Mouse (Mus musculus): ENCODE results near the gene Ctbs. TPM values are rescaled to one million over a fixed set of nuclear protein-coding genes. Genes with fewer than 3 reads are reported as not detected.
A peak's percentile ranks its signal among the peaks of the same experiment; 100 is the strongest.

Gene Ctbs
- polyA plus RNA-seq, 1 experiment from 2014 or later: 8.4 TPM

DNA sequence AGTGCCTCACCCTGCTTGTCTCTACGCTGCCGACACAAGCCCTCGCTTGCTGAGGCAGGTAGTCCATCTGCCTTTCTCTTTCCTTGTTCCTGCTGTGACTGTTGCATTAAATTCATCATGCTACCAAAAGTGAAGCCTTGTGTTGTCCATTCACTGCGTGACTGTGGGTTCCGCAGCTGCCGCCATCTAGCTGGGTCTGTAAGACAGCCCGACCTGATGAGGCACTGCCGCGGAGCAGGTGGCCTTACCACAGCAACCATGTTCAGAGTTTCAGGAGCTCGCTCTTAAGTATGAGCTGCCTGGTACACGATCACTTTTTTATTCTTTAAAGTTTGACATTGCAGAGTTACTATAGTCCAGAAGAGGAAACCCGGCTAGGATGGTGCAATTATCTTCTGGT, 9.6 kb upstream of the Ctbs start:
- WGBS: 94% methylated on average over 12 of the region's 12 CpGs
- Histone ChIP-seq H3K4me2 (no peak overlapping the region), H3K9ac (ENCODE audit: low read depth, low read length) (no peak overlapping the region), H3K36me3 (ENCODE audit: control insufficient read depth, insufficient read depth, low read length) (peaks cover 28% of the 10 kb centered on the region), H3K9me3 (ENCODE audit: control insufficient read depth, low read length) (no peaks in the 10 kb centered on the region), H3K27ac (ENCODE audit: low read depth, low read length) (no peak overlapping the region), H3K4me3 (ENCODE audit: low read depth, low read length) (no peak overlapping the region), H3K27me3 (replicated peaks; ENCODE audit: control insufficient read depth, insufficient read depth, low read length) (no peaks in the 10 kb centered on the region), H3K4me1 (replicated peaks; ENCODE audit: control insufficient read depth, insufficient read depth, low read length) (no peaks in the 10 kb centered on the region)
- DNase-seq (ENCODE audit: low spot score) (peak; percentile 3), ATAC-seq (replicated peaks; ENCODE audit: low FRiP score) (no peak)

DNA sequence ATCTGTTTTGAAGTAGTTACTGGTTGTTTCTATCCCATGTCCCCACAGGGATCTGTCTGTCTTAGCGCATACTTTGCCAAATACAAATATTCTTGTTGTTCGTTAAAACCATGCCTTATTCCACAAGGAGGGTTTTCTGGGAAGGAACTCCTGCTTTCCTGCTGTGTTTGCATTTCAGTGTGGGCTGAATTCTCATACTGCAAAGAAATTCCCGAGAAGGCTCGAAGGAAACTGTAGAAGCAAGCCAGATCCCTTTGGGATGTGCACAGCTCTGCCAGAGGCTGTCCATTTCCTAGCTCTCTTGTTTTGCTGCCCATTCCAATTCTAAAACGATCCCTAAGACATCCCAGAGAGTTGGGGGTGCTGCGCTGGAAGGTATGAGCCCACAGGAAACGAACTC, 9.2 kb upstream of the Ctbs start:
- DNase-seq (ENCODE audit: low spot score) (peak; percentile 26), ATAC-seq (replicated peaks; ENCODE audit: low FRiP score) (no peak)
- no peaks in the 10 kb centered on the region for H3K9me3 ChIP-seq (ENCODE audit: control insufficient read depth, low read length)
- peaks cover 28% of the 10 kb centered on the region for H3K36me3 ChIP-seq (ENCODE audit: control insufficient read depth, insufficient read depth, low read length)
- WGBS: 94% methylated on average over 7 of the region's 7 CpGs
- H3K9ac ChIP-seq (ENCODE audit: low read depth, low read length): no peak overlapping the region
- no peaks in the 10 kb centered on the region for H3K27me3 ChIP-seq (replicated peaks; ENCODE audit: control insufficient read depth, insufficient read depth, low read length)
- H3K4me1 ChIP-seq (replicated peaks; ENCODE audit: control insufficient read depth, insufficient read depth, low read length): no peaks in the 10 kb centered on the region
- H3K27ac ChIP-seq (ENCODE audit: low read depth, low read length): no peak overlapping the region
- no peak overlapping the region for H3K4me2 ChIP-seq
- H3K4me3 ChIP-seq (ENCODE audit: low read depth, low read length): no peak overlapping the region

DNA sequence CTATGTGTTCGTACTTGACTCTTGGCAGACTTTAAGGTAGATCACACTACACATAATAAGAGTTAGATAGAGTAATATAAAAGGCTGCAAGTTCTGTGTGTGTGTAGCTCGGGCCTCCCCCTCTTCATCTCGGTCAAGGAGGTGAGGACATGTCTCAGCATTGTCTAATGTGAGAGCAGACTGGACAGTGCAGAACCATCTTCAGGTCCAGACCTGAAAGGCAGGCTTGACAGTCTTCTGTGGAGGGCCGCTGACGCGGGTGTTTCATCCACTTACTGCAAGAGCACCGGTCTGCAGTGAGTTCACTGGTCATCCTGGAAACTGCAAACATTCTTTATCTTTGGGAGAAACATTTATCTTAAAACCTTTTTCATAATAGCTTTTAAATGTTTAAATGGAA, 7.1 kb upstream of the Ctbs start:
- Histone ChIP-seq H3K36me3 (ENCODE audit: control insufficient read depth, insufficient read depth, low read length) (peaks cover 23% of the 10 kb centered on the region), H3K27me3 (replicated peaks; ENCODE audit: control insufficient read depth, insufficient read depth, low read length) (no peaks in the 10 kb centered on the region), H3K27ac (ENCODE audit: low read depth, low read length) (no peak overlapping the region), H3K4me3 (ENCODE audit: low read depth, low read length) (no peak overlapping the region), H3K9ac (ENCODE audit: low read depth, low read length) (no peak overlapping the region), H3K4me2 (no peak overlapping the region), H3K4me1 (replicated peaks; ENCODE audit: control insufficient read depth, insufficient read depth, low read length) (no peaks in the 10 kb centered on the region), H3K9me3 (ENCODE audit: control insufficient read depth, low read length) (no peaks in the 10 kb centered on the region)
- ATAC-seq (replicated peaks; ENCODE audit: low FRiP score) (no peak), DNase-seq (ENCODE audit: low spot score) (no peak)
- WGBS: 89% methylated on average over 7 of the region's 7 CpGs

DNA sequence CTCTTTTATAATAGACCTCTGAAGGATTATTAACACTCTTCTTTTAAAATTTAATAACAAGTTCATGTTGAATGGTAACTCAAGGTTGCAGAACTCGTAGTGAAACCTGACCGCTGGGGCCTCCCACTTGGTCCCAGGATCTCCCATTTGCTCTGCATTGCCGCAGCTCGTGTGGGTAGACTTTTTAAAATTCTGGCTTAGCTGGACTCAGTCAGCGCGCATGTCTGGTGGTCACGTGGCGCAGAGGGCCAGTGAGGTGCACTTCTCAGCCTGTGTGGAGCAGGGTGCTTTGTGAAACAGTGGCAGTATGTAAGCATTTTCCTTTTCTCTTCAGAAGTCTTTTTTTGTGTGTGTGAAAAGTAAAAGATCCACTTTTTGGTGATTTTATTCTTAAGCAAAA, 6.7 kb upstream of the Ctbs start:
- Histone ChIP-seq H3K27me3 (replicated peaks; ENCODE audit: control insufficient read depth, insufficient read depth, low read length) (no peaks in the 10 kb centered on the region), H3K27ac (ENCODE audit: low read depth, low read length) (no peak overlapping the region), H3K4me3 (ENCODE audit: low read depth, low read length) (no peak overlapping the region), H3K4me2 (no peak overlapping the region), H3K4me1 (replicated peaks; ENCODE audit: control insufficient read depth, insufficient read depth, low read length) (no peaks in the 10 kb centered on the region), H3K9ac (ENCODE audit: low read depth, low read length) (no peak overlapping the region), H3K36me3 (ENCODE audit: control insufficient read depth, insufficient read depth, low read length) (peaks cover 21% of the 10 kb centered on the region), H3K9me3 (ENCODE audit: control insufficient read depth, low read length) (no peaks in the 10 kb centered on the region)
- DNase-seq (ENCODE audit: low spot score) (no peak), ATAC-seq (replicated peaks; ENCODE audit: low FRiP score) (no peak)
- 91% methylated on average over 8 of the region's 8 CpGs for WGBS

DNA sequence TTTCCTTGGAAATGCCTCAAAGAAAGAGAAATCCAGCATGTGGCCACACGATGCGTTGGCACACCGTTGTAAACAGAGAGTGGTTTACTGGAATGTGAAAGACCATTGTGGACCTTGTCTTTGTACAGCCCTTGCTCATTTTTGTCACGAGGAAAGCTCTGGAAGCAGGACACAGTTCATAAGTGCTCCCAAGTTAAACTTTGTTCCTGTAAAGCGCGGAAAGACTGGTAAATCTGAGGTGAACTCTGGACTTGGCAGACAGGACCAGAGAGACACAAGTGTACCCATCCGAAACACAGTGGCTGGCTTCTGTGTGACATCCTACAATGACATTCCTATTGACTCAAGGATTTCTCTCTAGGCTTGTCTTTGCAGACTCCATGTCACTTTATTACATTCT, 6.2 kb upstream of the Ctbs start:
- no peaks in the 10 kb centered on the region for H3K9me3 ChIP-seq (ENCODE audit: control insufficient read depth, low read length)
- H3K9ac ChIP-seq (ENCODE audit: low read depth, low read length): no peak overlapping the region
- no peak overlapping the region for H3K4me2 ChIP-seq
- DNase-seq (ENCODE audit: low spot score) (no peak), ATAC-seq (replicated peaks; ENCODE audit: low FRiP score) (no peak)
- 86% methylated on average over 7 of the region's 7 CpGs for WGBS
- no peaks in the 10 kb centered on the region for H3K27me3 ChIP-seq (replicated peaks; ENCODE audit: control insufficient read depth, insufficient read depth, low read length)
- no peaks in the 10 kb centered on the region for H3K4me1 ChIP-seq (replicated peaks; ENCODE audit: control insufficient read depth, insufficient read depth, low read length)
- peaks cover 17% of the 10 kb centered on the region for H3K36me3 ChIP-seq (ENCODE audit: control insufficient read depth, insufficient read depth, low read length)
- no peak overlapping the region for H3K27ac ChIP-seq (ENCODE audit: low read depth, low read length)
- no peak overlapping the region for H3K4me3 ChIP-seq (ENCODE audit: low read depth, low read length)

DNA sequence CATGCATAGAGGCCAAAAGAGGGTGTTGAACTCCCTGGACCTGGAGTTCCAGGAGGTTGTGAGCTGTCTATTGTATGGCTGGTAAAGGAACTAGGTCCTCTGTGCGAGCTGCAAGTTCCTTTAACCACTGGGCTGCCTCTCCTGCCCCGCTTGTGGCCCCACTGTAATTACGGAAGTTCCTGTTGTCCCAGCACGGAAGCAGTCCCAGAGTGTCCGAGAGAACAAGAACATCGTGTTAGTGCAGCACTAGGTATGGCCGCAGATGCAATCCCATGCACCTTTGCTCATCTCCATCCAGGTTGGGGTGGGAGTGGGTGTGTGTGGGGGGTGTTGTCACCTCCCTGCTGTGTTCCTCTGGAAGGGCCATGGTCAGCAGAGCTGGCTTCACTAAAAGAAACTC, 4.7 kb upstream of the Ctbs start:
- H3K9ac ChIP-seq (ENCODE audit: low read depth, low read length): no peak overlapping the region
- H3K4me3 ChIP-seq (ENCODE audit: low read depth, low read length): no peak overlapping the region
- H3K27me3 ChIP-seq (replicated peaks; ENCODE audit: control insufficient read depth, insufficient read depth, low read length): no peaks in the 10 kb centered on the region
- H3K9me3 ChIP-seq (ENCODE audit: control insufficient read depth, low read length): no peaks in the 10 kb centered on the region
- WGBS: 82% methylated on average over 7 of the region's 7 CpGs
- DNase-seq (ENCODE audit: low spot score): no peak
- H3K27ac ChIP-seq (ENCODE audit: low read depth, low read length): no peak overlapping the region
- H3K4me1 ChIP-seq (replicated peaks; ENCODE audit: control insufficient read depth, insufficient read depth, low read length): peaks cover 1% of the 10 kb centered on the region; the same call in 1 of the 2 replicates
- H3K36me3 ChIP-seq (ENCODE audit: control insufficient read depth, insufficient read depth, low read length): peaks cover 12% of the 10 kb centered on the region
- no peak overlapping the region for H3K4me2 ChIP-seq
- ATAC-seq (replicated peaks; ENCODE audit: low FRiP score): no peak

DNA sequence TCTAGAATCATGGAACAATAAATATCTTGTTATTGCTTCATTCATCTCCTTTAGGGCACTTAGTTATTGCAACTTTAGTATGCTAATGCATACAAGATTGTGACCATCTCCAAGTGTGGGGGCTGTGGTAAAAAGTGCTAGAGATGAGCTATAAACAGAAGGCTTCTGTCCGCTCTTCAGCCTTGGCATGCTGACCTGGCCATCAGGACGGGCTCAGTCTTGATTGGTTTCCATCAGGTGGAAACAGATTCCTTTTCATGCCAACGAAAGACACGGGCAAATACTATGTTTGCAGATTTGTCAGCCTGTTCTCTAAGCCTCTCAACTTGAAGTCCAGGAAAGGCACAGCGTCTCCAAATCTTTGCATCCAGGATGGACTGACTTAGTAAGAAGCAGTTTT, 2.4 kb upstream of the Ctbs start:
- Histone ChIP-seq H3K36me3 (ENCODE audit: control insufficient read depth, insufficient read depth, low read length) (peaks cover 8% of the 10 kb centered on the region), H3K9me3 (ENCODE audit: control insufficient read depth, low read length) (no peaks in the 10 kb centered on the region), H3K4me3 (ENCODE audit: low read depth, low read length) (no peak overlapping the region), H3K4me2 (no peak overlapping the region), H3K4me1 (replicated peaks; ENCODE audit: control insufficient read depth, insufficient read depth, low read length) (peaks cover 4% of the 10 kb centered on the region), H3K9ac (ENCODE audit: low read depth, low read length) (no peak overlapping the region), H3K27ac (ENCODE audit: low read depth, low read length) (no peak overlapping the region), H3K27me3 (replicated peaks; ENCODE audit: control insufficient read depth, insufficient read depth, low read length) (no peaks in the 10 kb centered on the region)
- ATAC-seq (replicated peaks; ENCODE audit: low FRiP score): no peak
- 94% methylated on average over 5 of the region's 5 CpGs for WGBS
- no peak for DNase-seq (ENCODE audit: low spot score)

DNA sequence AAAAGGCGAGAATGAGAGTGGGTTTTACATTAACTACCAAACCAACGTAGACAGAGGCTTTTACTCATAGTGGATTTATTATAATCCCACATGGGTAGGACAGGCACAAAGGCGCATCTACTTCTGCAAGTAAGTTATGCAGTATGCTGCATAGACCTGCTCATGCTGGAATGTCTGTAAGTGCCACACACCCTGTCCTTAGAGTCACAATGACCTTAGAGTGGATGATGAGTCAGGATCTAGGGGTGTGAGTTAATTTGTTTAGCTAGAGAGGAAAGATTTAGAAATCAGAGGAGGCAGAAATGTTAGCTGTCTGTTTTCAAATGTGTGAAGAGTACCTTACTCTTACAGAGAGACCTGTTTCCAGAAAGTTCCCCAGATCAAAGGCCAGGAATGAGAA, 2.0 kb upstream of the Ctbs start:
- no peak for ATAC-seq (replicated peaks; ENCODE audit: low FRiP score)
- no peaks in the 10 kb centered on the region for H3K9me3 ChIP-seq (ENCODE audit: control insufficient read depth, low read length)

DNA sequence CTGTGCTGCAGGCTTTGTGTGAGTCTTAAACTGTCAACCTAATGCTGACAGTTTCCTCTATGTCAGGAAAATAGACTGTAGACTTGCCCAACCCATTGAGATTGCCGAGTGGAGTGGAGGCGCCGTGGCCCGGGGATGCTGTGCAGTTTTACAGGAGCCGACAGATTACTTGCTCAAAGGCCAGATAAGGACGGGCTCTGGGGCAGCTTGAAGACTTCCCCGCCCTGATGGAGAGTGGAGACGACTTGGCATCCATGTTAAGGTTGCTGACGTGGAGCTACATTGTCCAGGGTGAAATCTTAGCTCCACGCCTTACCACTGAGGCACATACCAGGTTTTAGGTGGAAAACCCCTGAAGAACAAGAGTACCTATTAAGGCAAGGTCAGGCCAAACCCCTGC, 1.2 kb upstream of the Ctbs start:
- H3K9ac ChIP-seq (ENCODE audit: low read depth, low read length): no peak overlapping the region
- H3K4me3 ChIP-seq (ENCODE audit: low read depth, low read length): no peak overlapping the region
- ATAC-seq (replicated peaks; ENCODE audit: low FRiP score) (no peak), DNase-seq (ENCODE audit: low spot score) (no peak)
- H3K27ac ChIP-seq (ENCODE audit: low read depth, low read length): no peak overlapping the region
- WGBS: 61% methylated on average over 10 of the region's 10 CpGs
- no peaks in the 10 kb centered on the region for H3K27me3 ChIP-seq (replicated peaks; ENCODE audit: control insufficient read depth, insufficient read depth, low read length)
- H3K36me3 ChIP-seq (ENCODE audit: control insufficient read depth, insufficient read depth, low read length): peaks cover 4% of the 10 kb centered on the region; the same call in 1 of the 2 replicates
- H3K4me2 ChIP-seq: no peak overlapping the region
- H3K9me3 ChIP-seq (ENCODE audit: control insufficient read depth, low read length): no peaks in the 10 kb centered on the region
- peaks cover 4% of the 10 kb centered on the region for H3K4me1 ChIP-seq (replicated peaks; ENCODE audit: control insufficient read depth, insufficient read depth, low read length)

More for the DNA sequence above, 2.0 kb upstream of the Ctbs start:
- no peak overlapping the region for H3K4me3 ChIP-seq (ENCODE audit: low read depth, low read length)
- no peak overlapping the region for H3K4me2 ChIP-seq
- H3K27ac ChIP-seq (ENCODE audit: low read depth, low read length): no peak overlapping the region
- 84% methylated on average over 3 of the region's 3 CpGs for WGBS
- no peaks in the 10 kb centered on the region for H3K27me3 ChIP-seq (replicated peaks; ENCODE audit: control insufficient read depth, insufficient read depth, low read length)
- peaks cover 4% of the 10 kb centered on the region for H3K4me1 ChIP-seq (replicated peaks; ENCODE audit: control insufficient read depth, insufficient read depth, low read length)
- H3K9ac ChIP-seq (ENCODE audit: low read depth, low read length): no peak overlapping the region
- H3K36me3 ChIP-seq (ENCODE audit: control insufficient read depth, insufficient read depth, low read length): peaks cover 4% of the 10 kb centered on the region; the same call in 1 of the 2 replicates
- no peak for DNase-seq (ENCODE audit: low spot score)

All from liver, embryonic 11.5 days (tissue).